Mouse (Mus musculus) left cerebral cortex, postnatal 36 days (tissue): ENCODE results near the gene Icam1. TPM values are rescaled to one million over a fixed set of nuclear protein-coding genes. Genes with fewer than 3 reads are reported as not detected.

Experiments used
- DNase-seq, 2 experiments: peaks; one replicate each; pipeline ENCODE4 v3.0.0; 2021 to 2022; ENCODE audit warnings: low spot score in 2 of 2, mixed read lengths in 1 of 2
- intact Hi-C: fragments of 180-260 bp; cut with DNase I; formaldehyde crosslinking; loops from one replicate; pipeline ENCODE4 v1.15.1; 2025
- total RNA-seq, 2 experiments: library from RNA; stranded (reverse); gene quantifications; 2 replicates each; pipeline ENCODE4 v1.2.3; 2021

Icam1 gene
- total RNA-seq, 2 experiments from 2014 or later = 2.4 to 3.2 TPM

DNA sequence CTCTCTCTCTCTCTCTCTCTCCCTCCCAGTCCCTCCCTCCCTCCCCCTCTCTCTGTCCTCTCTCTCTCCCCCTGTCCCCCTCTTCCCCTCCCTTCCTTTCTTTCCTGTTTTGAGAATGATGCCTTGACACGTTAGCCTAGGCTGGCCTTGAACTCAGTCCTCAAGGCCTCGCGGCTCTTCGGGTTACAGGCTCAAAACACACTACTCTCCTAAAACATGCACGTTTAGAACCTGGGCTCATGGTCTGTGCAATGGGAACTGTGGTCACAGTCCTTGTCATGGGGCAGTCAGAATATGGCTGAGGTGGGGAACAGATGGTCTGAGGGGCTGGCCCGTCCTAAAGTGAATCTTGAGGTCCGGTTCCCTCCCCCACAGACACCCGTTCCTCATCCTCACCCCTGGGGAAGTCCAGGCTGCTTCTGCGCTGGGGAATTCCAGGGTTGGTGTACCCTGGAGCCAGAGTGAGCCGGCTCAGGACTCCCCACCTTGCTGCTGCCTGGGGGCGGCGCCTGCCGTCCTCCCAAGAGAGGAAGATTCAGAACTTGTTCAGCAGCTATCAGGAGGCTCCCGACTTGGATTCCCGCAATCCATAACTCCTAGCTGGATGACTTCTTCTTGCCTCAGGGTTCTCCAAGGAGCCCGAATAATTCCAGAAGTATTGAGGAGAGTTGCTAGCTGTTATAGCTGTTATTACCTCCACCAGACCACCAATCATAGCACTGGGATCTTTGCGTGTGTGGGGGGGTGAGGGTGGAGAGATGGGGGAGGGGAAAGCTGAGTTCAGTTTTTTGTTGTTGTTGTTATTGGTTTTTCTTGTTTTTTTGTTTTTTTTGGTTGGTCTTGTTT is 769 bp downstream of the Icam1 start:
- intact Hi-C loops = no loop called here
- no peak for DNase-seq

DNA sequence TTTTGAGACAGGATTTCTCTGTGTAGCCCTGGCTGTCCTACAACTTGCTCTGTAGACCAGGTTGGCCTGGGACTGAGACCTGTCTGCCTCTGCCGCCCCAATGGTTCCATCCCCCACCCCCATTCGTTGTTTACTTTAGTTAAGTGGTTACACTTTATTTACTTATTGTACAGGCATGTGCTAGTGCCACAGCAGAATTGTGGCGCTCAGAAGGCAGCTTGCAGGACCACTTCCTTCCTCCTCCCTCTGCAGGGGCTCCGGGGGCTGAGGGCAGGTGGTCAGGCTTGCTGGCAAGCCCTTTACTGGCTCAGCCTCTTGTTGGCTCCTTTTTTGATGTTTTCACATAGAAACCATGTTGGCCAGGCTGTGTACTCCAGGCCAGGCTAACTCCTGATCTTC is 1.4 kb downstream of the Icam1 start:
- intact Hi-C loops = no loop called here
- no peak for DNase-seq

DNA sequence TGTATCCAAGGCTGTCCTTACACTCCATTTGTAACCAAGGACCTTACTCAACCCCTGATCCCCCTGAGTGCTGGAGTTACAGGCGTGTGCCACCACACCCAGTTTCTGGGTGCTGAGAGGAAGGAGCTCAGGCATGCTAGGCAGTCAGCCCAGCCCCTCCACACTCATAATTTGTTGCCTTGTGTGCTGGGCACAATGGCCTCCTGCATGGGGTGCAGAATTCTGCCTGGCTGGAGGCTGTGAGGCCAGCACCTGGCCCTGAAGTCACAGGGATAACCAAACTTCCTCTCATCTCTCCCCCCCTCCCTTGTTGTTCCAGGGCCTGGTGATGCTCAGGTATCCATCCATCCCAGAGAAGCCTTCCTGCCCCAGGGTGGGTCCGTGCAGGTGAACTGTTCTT is 2.8 kb downstream of the Icam1 start:
- DNase-seq = no peak
- intact Hi-C loops = no loop called here

DNA sequence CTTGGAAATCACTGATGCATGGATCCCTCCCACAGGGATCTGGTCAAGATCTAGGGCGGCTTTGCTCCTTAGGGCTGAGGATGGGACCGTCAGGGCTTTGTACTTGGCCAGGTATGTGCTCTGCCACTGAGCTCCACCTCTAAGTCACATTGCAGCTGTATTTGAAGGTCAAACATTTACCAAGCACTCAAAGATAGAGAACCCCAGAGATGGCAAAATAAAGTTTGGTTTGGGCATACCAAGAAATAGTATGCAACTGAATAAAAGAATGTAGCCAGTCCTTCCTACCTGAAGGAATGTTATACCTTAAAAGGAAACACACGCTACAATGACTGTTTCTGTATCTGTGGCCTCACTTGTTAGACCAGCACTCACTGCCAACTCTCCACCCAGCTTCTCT is 5.6 kb downstream of the Icam1 start:
- no peak for DNase-seq
- intact Hi-C loops = no loop called here

DNA sequence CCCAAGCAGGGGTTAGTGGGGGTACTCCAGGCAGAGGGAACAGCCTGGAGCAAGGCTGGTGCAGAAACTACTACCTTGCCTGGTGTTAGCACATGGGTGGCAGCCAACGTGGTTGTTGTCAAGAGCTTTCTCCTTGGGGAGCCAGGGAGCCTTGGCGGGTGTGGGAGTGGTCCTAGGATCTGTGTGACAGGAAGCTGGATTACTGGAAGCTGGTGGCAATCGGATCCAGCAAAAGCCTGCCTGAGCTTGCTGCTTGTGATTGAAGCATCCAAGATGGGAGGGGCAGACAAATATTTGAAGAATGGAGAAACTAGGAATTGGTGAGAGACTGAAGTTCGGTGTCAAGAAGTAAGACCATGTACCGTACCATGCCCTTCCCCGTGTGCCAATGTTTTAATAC is 6.5 kb downstream of the Icam1 start:
- DNase-seq = no peak
- intact Hi-C loops = no loop called here

DNA sequence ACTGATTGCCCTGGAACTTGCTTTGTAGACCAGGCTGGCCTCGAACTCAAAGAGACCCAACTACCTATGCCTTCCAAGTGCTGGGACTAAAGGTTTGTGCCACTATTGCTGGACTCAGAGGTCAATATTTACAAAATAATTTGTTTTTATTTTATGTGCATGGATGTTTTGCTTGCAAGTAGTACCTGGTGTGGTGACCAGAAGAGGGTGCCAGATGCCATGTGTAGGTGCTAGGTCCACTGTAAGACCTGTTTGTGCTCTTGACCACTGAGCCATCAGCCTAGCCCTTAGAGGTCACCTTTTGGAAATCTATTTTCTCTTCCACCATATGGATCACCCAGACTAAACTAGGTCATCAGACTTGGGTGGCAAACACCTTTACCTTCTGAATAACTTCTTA is 6.9 kb downstream of the Icam1 start:
- intact Hi-C loops = no loop called here
- no peak for DNase-seq

DNA sequence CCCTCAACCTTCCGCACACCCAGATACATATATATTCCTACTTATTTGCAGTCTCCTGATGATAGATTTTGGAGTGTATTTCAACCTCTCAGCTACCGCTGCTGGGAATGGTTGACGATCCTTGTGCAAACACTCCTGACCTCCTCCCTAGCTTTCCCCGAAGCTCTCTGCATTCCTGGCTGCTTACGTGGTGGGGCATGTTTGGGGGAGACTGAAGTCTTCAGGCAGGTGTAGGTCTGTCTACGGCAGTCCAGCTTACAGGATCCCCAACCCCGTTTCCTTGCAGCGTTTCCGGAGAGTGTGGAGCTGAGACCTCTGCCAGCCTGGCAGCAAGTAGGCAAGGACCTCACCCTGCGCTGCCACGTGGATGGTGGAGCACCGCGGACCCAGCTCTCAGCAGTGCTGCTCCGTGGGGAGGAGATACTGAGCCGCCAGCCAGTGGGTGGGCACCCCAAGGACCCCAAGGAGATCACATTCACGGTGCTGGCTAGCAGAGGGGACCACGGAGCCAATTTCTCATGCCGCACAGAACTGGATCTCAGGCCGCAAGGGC is 9.5 kb downstream of the Icam1 start:
- intact Hi-C loops = no loop called here
- DNase-seq = no peak

DNA sequence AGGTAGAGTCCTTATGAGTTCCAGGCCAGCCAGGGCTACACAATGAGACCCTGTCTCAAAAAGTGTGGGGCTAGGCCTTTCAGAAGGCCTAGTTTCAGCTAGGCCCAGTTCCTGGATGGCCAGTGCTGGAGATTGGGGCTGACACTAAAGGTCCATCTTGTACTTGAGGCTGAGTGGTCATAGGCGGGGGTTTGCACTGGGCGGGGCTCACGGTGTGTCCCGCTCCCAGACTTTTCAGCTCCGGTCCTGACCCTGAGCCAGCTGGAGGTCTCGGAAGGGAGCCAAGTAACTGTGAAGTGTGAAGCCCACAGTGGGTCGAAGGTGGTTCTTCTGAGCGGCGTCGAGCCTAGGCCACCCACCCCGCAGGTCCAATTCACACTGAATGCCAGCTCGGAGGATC is 11.1 kb downstream of the Icam1 start:
- intact Hi-C loops = no loop called here
- DNase-seq = no peak

DNA sequence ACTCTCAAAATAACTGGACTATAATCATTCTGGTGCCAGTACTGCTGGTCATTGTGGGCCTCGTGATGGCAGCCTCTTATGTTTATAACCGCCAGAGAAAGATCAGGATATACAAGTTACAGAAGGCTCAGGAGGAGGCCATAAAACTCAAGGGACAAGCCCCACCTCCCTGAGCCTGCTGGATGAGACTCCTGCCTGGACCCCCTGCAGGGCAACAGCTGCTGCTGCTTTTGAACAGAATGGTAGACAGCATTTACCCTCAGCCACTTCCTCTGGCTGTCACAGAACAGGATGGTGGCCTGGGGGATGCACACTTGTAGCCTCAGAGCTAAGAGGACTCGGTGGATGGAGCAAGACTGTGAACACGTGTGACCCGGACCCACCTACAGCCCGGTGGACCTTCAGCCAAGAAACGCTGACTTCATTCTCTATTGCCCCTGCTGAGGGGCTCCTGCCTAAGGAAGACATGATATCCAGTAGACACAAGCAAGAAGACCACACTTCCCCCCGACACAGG is 12.0 kb downstream of the Icam1 start:
- no peak for DNase-seq
- intact Hi-C loops = no loop called here

DNA sequence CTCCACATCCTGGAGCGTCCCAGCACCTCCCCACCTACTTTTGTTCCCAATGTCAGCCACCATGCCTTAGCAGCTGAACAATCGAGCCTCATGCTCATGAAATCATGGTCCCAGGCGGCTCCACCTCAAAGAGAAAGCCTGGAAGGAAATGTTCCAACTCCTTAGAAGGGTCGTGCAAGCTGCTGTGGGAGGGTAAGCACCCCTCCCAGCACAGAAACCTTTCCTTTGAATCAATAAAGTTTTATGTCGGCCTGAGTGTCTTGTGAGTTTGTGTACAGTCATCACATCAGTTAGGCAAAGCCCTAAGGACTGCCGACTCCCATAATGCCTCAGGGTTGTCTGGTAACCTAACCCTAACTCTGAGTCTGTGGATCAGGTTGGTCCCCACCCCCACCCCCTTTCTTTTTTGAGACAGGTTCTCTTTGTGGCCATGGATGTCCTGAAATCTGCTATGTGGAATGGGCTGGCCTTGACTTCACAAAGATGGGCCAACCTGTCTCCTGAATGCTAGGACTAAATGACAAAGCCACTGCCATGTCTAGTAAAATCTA is 12.8 kb downstream of the Icam1 start:
- no peak for DNase-seq
- intact Hi-C loops = no loop called here

DNA sequence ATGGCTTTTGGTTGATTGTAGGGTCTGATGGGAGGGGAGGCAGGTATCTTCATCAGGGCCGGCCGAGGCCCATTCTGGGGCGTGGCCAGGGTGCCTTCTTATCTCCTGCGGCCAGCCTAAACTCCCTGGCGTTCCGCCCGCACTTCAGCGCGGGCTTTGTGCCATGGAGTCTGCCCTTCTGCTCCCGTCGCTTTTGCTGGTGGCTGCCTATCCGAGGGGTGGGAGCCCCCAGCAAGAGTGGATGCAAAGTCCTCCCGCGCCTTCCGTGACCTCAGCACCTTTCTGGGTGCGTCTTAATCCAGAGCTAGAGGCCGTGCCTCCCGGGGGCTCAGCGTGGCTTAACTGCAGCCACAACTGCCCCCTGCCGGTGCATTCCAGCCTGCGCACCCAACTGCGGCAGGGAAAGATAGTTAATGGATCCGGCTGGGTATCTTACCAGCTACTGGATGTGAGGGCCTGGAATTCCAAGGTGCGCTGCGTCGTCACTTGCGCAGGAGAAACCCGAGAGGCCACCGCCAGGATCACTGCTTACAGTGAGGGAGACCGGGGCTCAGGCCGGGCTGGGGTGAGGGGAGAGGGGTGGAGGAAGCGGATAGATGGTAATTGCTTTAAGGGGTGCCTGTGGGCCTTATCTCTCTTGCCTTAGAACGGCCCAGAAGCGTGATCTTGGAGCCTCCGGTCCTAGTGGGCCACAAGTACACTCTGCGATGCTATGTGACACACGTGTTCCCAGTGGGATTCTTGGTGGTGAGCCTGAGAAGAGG is 13.7 kb downstream of the Icam1 start, which contains the start of gene Icam4:
Gene Icam4, plus strand, starts transcription at position 83 of the 764 bp plus-strand sequence.
- DNase-seq = peak; percentile 64 to 71
- intact Hi-C loops = loop anchor here (5.0 kb wide), 1 partner anchor 103 kb away; the partner anchor contains the start of gene Tyk2

DNA sequence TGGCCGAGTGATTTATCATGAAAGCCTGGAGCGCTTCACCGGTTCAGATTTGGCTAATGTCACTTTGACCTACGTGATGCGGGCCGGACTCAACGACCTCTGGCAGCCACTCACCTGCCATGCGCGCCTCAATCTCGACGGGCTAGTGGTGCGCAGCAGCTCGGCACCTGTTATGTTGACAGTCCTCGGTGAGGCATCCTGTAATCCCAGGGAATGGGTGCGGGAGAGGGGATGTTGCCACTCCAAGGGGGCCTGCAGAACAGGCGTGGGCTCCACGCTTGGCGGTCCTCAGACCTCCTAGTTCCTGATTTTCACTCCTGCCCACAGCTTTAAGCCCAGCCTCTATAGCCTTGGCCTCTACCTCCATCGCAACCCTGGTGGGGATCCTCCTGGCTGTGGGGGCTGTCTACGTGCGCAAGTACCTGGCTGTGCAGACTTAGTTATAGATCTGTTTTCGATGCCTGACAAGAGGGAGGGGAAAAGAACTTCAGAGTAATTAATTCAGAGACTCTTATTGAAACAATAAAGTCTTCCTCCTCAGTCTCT is 14.3 kb downstream of the Icam1 start:
- no peak for DNase-seq
- intact Hi-C loops = loop anchor here (5.0 kb wide), 1 partner anchor 102 kb away; the partner anchor contains the start of gene Tyk2

DNA sequence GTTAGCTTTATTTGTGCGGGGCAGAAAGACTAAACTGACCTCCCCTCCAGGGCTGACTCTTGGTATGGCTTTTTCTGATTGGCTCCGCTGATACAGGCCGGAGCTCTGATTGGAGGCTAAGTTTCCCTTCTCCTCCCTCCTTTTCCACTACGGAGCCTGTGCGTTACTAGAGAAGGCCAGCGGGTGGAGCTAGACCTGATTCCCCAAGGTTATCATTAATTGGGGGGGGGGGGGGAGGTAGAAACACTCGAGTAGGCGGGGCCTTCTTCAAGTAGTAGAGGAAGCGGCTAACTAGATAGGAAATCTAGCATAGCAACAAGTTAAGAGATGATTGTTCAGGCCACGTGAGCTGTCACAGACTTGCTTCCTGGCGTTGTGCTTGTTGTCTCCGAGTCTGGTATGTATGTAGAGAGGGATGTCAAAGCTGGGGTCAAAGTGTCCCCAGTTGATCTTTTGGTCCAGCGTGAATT is 15.0 kb downstream of the Icam1 start:
- intact Hi-C loops = loop anchor here (5.0 kb wide), 1 partner anchor 101 kb away; the partner anchor contains the start of gene Tyk2
- DNase-seq = peak; percentile 71 to 78

DNA sequence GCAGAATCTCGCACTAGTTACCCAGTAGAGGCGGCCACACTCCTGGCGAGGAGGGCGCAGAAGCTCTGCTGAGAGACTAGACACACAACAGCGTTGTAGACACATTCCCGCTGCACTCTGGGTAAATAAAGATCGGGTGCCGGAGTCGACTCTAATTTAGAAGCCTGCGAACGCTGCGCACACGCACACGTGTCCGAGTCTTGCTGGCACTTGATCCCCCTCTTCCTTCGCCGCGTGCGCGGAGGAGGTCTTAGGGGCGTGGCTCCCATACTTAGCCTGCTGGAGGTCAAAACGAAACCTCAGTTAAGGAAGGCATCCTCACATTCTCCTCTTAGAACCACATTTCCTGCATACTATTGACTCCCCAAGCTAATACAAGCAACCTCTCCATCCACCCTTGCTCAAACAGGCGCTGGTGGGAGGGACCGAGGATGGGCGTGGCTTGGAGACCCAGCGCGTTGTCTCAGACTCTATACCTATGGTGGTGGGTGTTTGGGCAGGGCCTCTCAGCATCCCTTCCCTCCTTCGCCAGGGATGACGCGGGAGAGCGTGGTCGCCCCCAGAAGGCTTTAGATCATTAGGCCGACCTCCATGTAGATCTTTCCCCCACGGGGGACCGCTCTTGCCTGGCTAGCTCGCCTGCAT is 15.6 kb downstream of the Icam1 start:
- DNase-seq = peak; percentile 88 to 90
- intact Hi-C loops = loop anchor here (5.0 kb wide), 1 partner anchor 101 kb away; the partner anchor contains the start of gene Tyk2

DNA sequence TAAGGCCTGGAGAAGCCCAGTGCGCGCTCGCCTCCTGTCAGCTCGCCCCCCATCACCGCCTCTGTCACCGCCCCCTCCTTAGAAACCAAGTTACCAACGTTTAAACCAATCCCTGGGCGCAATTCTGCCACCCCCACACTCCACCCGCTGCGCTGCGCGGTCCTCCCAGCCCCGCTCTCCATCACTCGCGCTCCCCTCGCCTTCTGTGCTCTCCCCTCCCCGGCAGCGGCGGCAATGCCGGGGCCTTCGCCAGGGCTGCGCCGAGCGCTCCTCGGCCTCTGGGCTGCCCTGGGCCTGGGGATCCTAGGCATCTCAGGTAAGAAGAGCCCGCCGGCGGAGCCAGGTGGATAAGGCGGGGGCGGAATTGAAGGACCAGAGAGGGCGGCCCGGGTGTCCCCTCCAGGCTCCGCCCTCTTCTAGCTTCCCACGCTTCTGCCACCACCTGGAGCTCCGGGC is 16.1 kb downstream of the Icam1 start, which contains the start of gene Icam5:
Gene Icam5, plus strand, starts transcription at position 178 of the 456 bp plus-strand sequence.
- intact Hi-C loops = loop anchor here (1.0 to 5.0 kb wide), 4 partner anchors 9 to 100 kb away; partner anchors contain the start of genes Fdx1l, Gm49373 and Tyk2
- no peak for DNase-seq

DNA sequence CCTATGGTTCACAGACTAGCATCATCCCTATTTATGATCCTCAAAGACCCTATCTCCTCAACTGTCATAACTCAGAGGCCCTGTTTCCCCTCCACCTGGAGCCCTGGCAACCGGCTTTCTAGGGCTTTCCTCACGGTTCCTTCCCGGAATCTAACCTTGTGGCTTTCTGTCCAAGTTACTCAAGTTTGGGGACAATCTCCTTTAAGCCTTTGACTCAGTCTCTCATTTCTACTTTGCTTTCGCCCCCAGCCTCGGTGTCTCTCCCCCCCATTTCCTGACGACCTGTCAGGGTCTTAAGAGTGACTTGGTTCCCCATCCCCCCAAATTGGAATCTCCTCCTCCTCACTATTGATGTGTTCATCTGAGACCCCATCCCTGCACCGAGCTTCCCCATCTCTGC is 16.7 kb downstream of the Icam1 start:
- intact Hi-C loops = loop anchor here (1.0 to 5.0 kb wide), 4 partner anchors 9 to 100 kb away; partner anchors contain the start of genes Fdx1l, Gm49373 and Tyk2
- DNase-seq = no peak

DNA sequence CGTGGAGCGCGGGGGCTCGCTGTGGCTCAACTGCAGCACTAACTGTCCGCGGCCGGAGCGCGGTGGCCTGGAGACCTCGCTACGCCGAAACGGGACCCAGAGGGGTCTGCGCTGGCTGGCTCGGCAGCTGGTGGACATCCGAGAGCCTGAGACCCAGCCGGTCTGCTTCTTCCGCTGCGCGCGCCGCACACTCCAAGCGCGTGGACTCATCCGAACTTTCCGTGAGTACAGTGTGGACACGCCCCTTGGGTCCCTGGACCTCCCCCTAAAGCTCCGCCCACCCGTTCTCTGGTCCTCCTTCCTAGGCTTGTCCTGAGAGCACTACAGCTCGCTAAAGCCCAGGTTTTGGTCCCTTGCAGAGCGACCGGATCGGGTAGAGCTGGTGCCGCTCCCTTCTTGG is 17.4 kb downstream of the Icam1 start:
- intact Hi-C loops = loop anchor here (2.0 to 5.0 kb wide), 2 partner anchors 40 to 99 kb away; partner anchors contain the start of genes Fdx1l, Gm49373 and Tyk2
- DNase-seq = peak; percentile 69 to 70

DNA sequence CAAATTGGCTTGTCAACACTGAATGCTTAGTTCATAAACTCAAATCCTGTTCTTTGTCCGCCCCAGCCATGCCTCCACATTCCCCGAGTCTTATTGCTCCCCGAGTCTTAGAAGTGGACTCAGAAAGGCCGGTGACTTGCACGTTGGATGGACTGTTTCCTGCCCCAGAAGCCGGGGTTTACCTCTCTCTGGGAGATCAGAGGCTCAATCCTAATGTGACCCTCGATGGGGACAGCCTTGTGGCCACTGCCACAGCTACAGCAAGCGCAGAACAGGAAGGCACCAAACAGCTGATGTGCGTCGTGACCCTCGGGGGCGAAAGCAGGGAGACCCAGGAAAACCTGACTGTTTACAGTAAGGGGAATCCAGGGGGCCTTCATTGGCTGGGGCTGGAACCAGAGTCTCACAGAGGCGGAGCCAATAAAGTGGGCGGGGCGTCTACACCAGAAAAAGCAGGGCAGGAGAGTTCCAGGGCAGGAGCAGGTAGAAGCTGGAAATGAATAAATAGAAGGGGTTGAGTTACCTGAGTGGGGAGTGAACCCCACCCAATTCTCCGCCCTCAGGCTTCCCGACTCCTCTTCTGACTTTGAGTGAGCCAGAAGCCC is 18.8 kb downstream of the Icam1 start:
- DNase-seq = peak in 1 of 2 experiments; percentile 19
- intact Hi-C loops = loop anchor here (5.0 kb wide), 1 partner anchor 98 kb away; the partner anchor contains the start of gene Tyk2
